Mouse (Mus musculus) kidney, adult 2 months (tissue): ENCODE measurements around the gene Rbfox1.

ENCODE experiments used
- CTCF ChIP-seq: fragments of 200-500 bp; conservative IDR thresholded peaks from 2 replicates; pipeline ENCODE4 v1.5.1; 2011; ENCODE audit warnings: low read depth, mild to moderate bottlenecking, control low read depth, low read length, moderate library complexity, mixed read lengths; ENCODE audit not compliant: insufficient read depth, insufficient read length
- POLR2A ChIP-seq: fragments of 200-500 bp; IDR thresholded peaks from one replicate; pipeline ENCODE4 v1.6.1; 2011; ENCODE audit warnings: low read depth, low read length, control low read depth

- no peak for TF ChIP-seq POLR2A
- no peak for TF ChIP-seq CTCF
Measured at GRCm38 (mm10) chr16:7050945-7051344, 1165.8 kb downstream of the Rbfox1 start.
